Mouse (Mus musculus) limb, embryonic 14.5 days (tissue): Measurements from ENCODE around the gene Alkbh2. TPM values are rescaled to one million over a fixed set of nuclear protein-coding genes. Genes with fewer than 3 reads are reported as not detected.

Experiments
- ATAC-seq: fragments of 200-750 bp; cut with Nextera tagmentation; 2 replicates; pipeline ENCODE4 v1.8.0; 2017; ENCODE audit warnings: low read depth, moderate number of reproducible peaks, moderate TSS enrichment; ENCODE audit not compliant: low FRiP score
- DNase-seq: peaks from one replicate; pipeline ENCODE4 v3.0.0-alpha.2; 2015; ENCODE audit warnings: low spot score
- H3K27ac ChIP-seq: fragments of 300-500 bp; sonication (generic); replicated peaks from 2 replicates; pipeline ENCODE4 v1.5.1; 2014; ENCODE audit warnings: low read depth, mild to moderate bottlenecking, low read length, moderate library complexity, mixed read lengths
- H3K27me3 ChIP-seq: fragments of 300-500 bp; sonication (generic); 2 replicates; pipeline ENCODE4 v1.6.1; 2014; ENCODE audit warnings: low read length, mixed read lengths; ENCODE audit not compliant: control insufficient read depth, insufficient read depth
- H3K36me3 ChIP-seq: fragments of 300-500 bp; sonication (generic); 2 replicates; pipeline ENCODE4 v1.6.1; 2014; ENCODE audit warnings: mild to moderate bottlenecking, low read length, moderate library complexity, mixed read lengths; ENCODE audit not compliant: control insufficient read depth, insufficient read depth
- H3K4me1 ChIP-seq: fragments of 300-500 bp; sonication (generic); 2 replicates; pipeline ENCODE4 v1.6.1; 2014; ENCODE audit warnings: antibody characterized with exemption, low read length, mixed read lengths; ENCODE audit not compliant: control insufficient read depth, insufficient read depth
- H3K4me2 ChIP-seq: fragments of 300-500 bp; sonication (generic); replicated peaks from 2 replicates; pipeline ENCODE4 v1.6.1; 2014; ENCODE audit warnings: low read depth, mild to moderate bottlenecking, low read length, moderate library complexity; ENCODE audit not compliant: severe bottlenecking
- H3K4me3 ChIP-seq: fragments of 300-500 bp; sonication (generic); replicated peaks from 2 replicates; pipeline ENCODE4 v1.5.1; 2014; ENCODE audit warnings: low read length
- H3K9ac ChIP-seq: fragments of 300-500 bp; sonication (generic); 2 replicates; pipeline ENCODE4 v1.6.1; 2014; ENCODE audit warnings: mild to moderate bottlenecking, low read depth, low read length, moderate library complexity; ENCODE audit not compliant: severe bottlenecking
- H3K9me3 ChIP-seq: fragments of 300-500 bp; sonication (generic); 2 replicates; pipeline ENCODE4 v1.6.1; 2016; ENCODE audit warnings: low read length; ENCODE audit not compliant: control insufficient read depth
- POLR2A ChIP-seq: fragments of 200-500 bp; IDR thresholded peaks from 2 replicates; pipeline ENCODE4 v1.8.0; 2012; ENCODE audit warnings: inconsistent platforms, mild to moderate bottlenecking, moderate library complexity, borderline replicate concordance; ENCODE audit not compliant: insufficient read depth, insufficient read length; ENCODE audit errors: extremely low read depth
- WGBS: fragments of 180-500 bp; shearing (Covaris S2); extraction: QIAGEN DNeasy Blood & Tissue Kit; methylation state at CpG from one replicate; pipeline ENCODE4 v1.1.7; 2014; 5-methylcytosine and 5-hydroxymethylcytosine counted together
- polyA plus RNA-seq, 2 experiments: library from polyadenylated mRNA; depleted of rRNA in 1 of 2; stranded (reverse) in 1 of 2; unstranded in 1 of 2; fragments of >200 nt; fragmentation: Nextera tagmentation in 1 of 2; extraction: Ambion mirVana in 1 of 2; gene quantifications; 2 replicates each; pipeline versions ENCODE4 v1.2.1 to v1.2.3; 2012 to 2014

Alkbh2 gene
- polyA plus RNA-seq, 2 experiments = 10.9 to 15.5 TPM

DNA sequence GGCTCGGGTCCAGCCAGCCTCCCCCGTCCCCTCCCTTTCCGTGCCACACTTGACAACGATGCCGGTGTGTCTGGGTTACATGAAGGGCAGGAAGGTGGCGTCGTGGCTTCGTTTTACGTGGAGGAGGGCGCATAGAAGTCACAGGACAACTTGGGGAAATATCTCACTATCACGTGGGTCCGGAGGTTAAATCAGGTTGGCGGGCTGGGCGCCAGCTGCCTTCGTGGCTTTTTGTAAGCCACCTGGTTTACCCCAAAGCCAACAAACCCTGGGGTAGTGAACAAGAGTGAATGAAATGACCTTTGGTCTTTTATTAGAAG lies 3.5 kb upstream of the Alkbh2 start:
- TF ChIP-seq POLR2A = no peak
- Histone ChIP-seq H3K4me1 (peaks cover 8% of the 10 kb centered on the region), H3K9me3 (no peaks in the 10 kb centered on the region)

DNA sequence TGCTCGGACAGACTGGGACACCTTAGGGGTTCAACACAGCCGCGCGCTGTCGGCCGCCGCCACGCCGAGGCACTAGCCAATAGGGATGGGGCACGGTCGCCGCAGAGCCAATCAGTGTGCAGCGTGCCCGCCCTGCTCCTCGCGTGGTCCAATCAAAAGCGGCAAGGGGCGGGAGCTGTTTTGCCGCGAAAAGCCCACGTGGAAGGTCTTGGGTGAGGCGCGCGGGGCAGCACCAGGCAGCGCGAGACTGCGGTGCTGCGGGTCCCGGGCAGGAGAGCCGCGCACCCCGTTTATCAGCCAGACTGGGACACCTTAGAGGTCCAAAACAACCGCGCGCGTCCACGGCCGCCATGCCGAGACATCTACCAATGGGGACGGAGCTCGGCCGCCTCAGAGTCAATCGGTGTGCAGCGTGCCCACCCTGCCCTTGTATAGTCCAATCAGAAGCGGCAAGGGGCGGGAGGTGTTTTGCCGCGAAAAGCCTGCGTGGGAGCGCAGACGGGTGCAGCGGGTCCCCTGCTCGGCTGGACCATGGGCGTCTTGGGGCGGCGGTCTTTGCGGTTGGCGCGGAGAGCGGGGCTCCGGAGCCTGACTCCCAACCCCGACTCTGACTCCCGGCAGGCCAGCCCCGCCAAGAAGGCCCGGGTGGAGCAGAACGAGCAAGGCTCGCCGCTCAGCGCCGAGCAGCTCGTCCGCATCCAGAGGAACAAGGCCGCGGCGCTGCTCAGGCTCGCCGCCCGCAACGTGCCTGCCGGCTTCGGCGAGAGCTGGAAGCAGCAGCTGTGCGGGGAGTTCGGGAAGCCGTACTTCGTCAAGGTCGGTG lies 2.9 kb upstream of the Alkbh2 start:
- Histone ChIP-seq H3K4me3 (peak overlapping the region; percentile 68), H3K4me1 (peaks cover 8% of the 10 kb centered on the region), H3K4me2 (peak overlapping the region; percentile 93), H3K36me3 (peaks cover 12% of the 10 kb centered on the region), H3K27ac (peak overlapping the region; percentile 73), H3K27me3 (no peaks in the 10 kb centered on the region), H3K9ac (peak overlapping the region; percentile 61), H3K9me3 (no peaks in the 10 kb centered on the region)
- DNase-seq (peak; percentile 93), ATAC-seq (peak; percentile 98)
- WGBS = under 1% methylated on average over 73 of the region's 87 CpGs
- 0 out of 2 replicates have a peak, but pooled peaks have one; percentile 16 for TF ChIP-seq POLR2A

More for the DNA sequence above, 3.5 kb upstream of the Alkbh2 start:
- Histone ChIP-seq H3K27ac (peak overlapping the region; percentile 73), H3K36me3 (peaks cover 15% of the 10 kb centered on the region), H3K9ac (peak overlapping the region; percentile 61), H3K4me3 (peak overlapping the region; percentile 68), H3K27me3 (no peaks in the 10 kb centered on the region), H3K4me2 (peak overlapping the region; percentile 93)
- DNase-seq (peak; percentile 65), ATAC-seq (no peak)
- WGBS = 1% methylated on average over 13 of the region's 15 CpGs

DNA sequence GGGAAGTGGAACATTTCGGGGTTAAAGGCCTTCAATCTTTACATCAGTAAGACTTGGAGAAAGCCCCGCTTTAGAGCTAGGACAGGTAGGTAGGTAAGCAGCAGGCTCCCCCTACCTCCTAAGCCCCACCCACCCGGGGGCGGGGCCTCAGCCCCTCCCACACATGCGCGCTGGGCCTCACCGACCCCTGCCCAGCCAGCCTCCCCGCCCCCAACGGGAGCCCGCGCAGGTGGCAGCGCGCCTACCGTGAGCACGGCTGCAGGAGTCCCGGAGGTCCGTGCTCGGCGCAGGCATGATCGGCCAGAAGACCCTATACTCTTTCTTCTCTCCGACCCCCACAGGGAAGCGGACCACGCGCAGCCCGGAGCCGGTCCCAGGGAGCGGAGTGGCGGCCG lies 2.2 kb upstream of the Alkbh2 start, which contains the start of gene Ung:
Gene Ung (plus strand): TSS at position 176 of the 395 bp plus-strand sequence.
- Histone ChIP-seq H3K27ac (peak within 1 kb of the TSS; percentile 73), H3K9me3 (no peaks in the 10 kb centered on the region), H3K36me3 (peaks cover 5% of the 10 kb centered on the region), H3K4me1 (peaks cover 8% of the 10 kb centered on the region), H3K27me3 (no peaks in the 10 kb centered on the region), H3K4me2 (peak within 1 kb of the TSS; percentile 93), H3K4me3 (peak within 1 kb of the TSS; percentile 68), H3K9ac (peak within 1 kb of the TSS; percentile 61)
- peak; percentile 49 for DNase-seq
- no peak for TF ChIP-seq POLR2A
- ATAC-seq = peak; percentile 27
- 1% methylated on average over 24 of the region's 29 CpGs for WGBS

GRCm38 (mm10) chr5:114129550-114130210 lies 1.7 kb upstream of the Alkbh2 start:
- Histone ChIP-seq H3K27ac (no peak overlapping the region), H3K9me3 (no peaks in the 10 kb centered on the region), H3K4me2 (peak overlapping the region; percentile 93), H3K4me3 (peak overlapping the region; percentile 68), H3K27me3 (no peaks in the 10 kb centered on the region), H3K36me3 (peaks cover 4% of the 10 kb centered on the region), H3K4me1 (peaks cover 8% of the 10 kb centered on the region), H3K9ac (no peak overlapping the region)
- 76% methylated on average over 15 of the region's 15 CpGs for WGBS
- TF ChIP-seq POLR2A = no peak
- no peak for ATAC-seq
- DNase-seq = no peak

DNA sequence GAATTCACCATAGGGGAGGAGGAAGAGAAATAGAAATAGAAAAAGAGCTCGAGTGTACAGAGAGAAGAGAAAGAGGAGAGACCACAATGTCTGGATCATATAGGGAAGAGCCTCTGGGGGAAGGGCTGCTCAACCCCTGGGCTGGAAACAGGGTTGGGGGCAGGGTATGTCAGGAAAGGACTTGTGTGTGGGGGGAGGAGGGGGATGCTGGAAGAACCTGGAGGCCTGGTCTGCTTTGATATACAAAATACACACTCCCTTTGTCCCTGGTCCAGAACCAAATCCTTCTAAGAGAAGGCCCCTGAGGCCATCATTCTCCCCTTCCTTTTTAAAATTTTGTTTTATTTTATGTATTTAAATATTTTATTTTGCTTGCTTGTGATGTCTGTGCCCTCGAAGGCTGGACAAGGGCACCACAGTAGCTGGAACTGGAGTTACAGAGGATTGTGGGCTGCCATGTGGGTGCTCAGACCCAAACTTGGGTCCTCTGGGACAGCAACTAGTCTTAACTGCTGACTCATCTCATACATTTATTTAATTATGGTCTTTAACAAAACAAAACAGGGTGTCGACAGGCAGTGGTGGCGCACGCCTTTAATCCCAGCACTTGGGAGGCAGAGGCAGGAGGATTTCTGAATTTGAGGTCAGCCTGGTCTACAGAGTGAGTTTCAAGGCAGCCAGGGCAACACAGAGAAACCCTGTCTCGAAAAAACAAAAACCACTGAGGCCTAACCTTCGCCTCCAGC lies 1.3 kb downstream of the Alkbh2 start:
- no peaks in the 10 kb centered on the region for H3K27me3 ChIP-seq
- peak overlapping the region; percentile 46; the same call in 1 of the 2 replicates for H3K4me3 ChIP-seq
- no peaks in the 10 kb centered on the region for H3K9me3 ChIP-seq
- peaks cover 28% of the 10 kb centered on the region for H3K36me3 ChIP-seq
- H3K4me2 ChIP-seq = peak overlapping the region; percentile 65
- WGBS = 84% methylated on average over 7 of the region's 7 CpGs
- no peak overlapping the region for H3K9ac ChIP-seq
- peaks cover 1% of the 10 kb centered on the region; the same call in 1 of the 2 replicates for H3K4me1 ChIP-seq
- TF ChIP-seq POLR2A = no peak
- no peak overlapping the region for H3K27ac ChIP-seq
- ATAC-seq (no peak), DNase-seq (no peak)
